Mouse (Mus musculus) layer of hippocampus, postnatal 14 days (tissue): ENCODE results near the gene H2-M3. TPM values are rescaled to one million over a fixed set of nuclear protein-coding genes. Genes with fewer than 3 reads are reported as not detected.
A peak's percentile ranks its signal among the peaks of the same experiment; 100 is the strongest.
"Not testable (repeated sequence)": the region's sequence is repeated elsewhere in the genome, so short reads cannot be mapped to it uniquely, and the experiment has no call there.

Experiments
- DNase-seq, 2 experiments: peaks; one replicate each; pipeline ENCODE4 v3.0.0; 2021 to 2022; ENCODE audit warnings: low spot score in 2 of 2, mixed read lengths in 1 of 2
- long read RNA-seq, 2 experiments: library from polyadenylated mRNA; stranded (forward); transcript quantifications; one replicate each; pipeline ENCODE4 v2.0.0; 2021
- total RNA-seq, 2 experiments: library from RNA; stranded (reverse); gene quantifications; 2 replicates each; pipeline ENCODE4 v1.2.3; 2021

Gene H2-M3
- 1 to 10 TPM; 2.2 to 2.5 TPM for total RNA-seq
- long read RNA-seq, experiment 1, partial matches to known transcripts = 0 of 3 reads
- long read RNA-seq, experiment 1, other reads (novel, unspliced or antisense) = 1 of 3 reads
- long read RNA-seq, experiment 2, partial matches to known transcripts = 0 of 3 reads
- long read RNA-seq, experiment 2, other reads (novel, unspliced or antisense) = 1 of 3 reads

GRCm38 (mm10) chr17:37270058-37270701 lies at the start of gene H2-M3:
Gene H2-M3 (plus strand): TSS chr17:37270220.
- peak; percentile 91 to 94 for DNase-seq

GRCm38 (mm10) chr17:37221879-37222278 lies 48.1 kb upstream of the H2-M3 start:
- no peak for DNase-seq

DNA sequence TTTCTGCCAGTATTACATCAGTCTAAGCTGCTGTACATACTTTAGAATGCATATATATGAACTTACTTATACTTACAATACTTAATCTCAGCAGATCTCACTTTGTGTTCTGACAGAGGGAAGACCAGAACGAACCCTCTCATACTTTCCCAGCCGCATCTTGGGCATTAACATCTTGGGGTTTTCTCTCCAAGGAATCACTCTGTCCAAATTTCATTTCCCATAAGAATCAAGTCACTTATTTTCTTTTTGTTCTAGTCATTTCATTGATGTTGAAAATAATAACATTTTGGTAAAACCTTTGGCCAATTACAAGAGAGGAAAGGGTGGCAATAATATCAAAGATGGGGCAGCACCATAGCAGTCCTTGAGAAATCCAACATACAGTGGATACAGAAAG lies 32.8 kb upstream of the H2-M3 start, which contains the start of gene Olfr97:
Gene Olfr97, minus strand, starts transcription at position 101 of the 400 bp plus-strand sequence.
- not testable (repeated sequence) for DNase-seq

DNA sequence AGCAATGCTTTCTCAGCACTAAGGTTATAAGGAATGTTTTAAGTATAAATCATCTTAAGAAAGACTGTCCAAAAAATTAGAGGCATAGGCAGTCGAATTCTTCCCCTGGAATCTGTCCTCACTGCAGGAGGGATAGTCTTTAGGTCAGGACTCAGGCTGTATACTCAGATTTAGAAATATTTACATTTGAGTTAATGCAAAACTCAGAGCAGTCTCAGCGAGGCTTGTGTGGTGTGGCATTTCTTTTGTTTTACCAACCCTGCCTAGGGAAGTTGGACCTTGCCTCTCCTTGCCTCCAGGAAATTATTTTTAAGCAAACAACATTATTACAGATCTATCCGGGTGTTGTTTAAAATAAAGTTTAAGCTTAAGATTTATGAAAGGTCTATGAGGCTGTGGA lies 27.8 kb upstream of the H2-M3 start:
- DNase-seq = no peak

DNA sequence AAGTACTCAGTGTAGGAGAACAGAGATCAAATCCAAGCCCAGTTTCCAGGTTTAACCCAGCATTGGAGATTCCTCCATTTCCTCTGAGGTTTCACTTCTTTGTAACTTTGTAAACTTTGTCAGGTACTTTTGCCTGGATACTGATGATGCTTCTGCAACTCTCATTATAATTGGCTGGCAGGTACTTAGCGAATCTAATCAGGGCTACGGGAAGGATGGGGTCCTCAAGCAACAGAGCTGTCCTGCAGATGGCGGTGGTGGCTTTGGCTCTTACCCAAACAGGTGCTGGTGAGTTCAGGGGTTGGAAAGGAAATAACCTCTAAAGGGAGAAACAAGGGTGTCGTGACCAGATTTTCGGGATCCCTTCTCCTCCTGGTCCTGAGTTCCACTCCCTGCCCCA lies 23.3 kb upstream of the H2-M3 start:
- DNase-seq = peak; percentile 31 to 57

DNA sequence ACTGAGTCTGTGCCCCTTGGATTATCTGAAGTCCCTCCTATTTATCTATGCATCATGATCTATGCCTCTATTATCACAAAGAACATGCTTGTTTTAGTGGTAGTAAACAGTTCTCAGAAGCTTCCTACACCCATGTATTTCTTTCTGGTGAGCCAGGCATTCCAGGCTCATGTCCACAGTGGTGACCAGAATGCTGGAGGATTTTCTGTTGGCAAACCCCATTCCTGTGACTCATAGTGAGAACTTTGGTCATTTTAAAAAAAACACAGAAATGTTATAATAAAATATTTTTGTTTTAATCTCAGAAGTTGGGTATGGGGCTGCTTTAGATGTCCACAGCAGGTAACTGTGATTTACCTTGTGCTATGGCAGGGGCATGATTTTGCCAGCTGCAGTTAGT lies 20.6 kb upstream of the H2-M3 start:
- DNase-seq = no peak

DNA sequence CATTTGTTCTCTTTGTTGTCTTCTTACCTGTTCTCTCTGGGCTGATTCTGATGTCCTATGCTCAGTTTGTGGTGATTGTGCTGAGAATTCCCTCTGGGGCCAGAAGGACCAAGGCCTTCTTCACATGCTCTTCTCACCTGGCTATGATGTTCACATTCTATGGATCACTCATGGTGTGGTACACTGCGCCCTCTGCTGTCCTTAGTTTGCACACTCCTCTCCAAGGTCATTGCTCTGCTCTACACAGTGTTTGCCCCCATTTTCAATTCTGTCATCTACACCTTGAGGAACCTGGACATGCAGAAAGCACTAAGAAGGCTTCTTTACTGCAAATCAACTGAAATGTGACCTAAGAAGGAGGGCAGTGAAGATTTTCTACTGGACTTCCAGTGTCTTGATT lies 19.5 kb upstream of the H2-M3 start:
- no peak for DNase-seq

DNA sequence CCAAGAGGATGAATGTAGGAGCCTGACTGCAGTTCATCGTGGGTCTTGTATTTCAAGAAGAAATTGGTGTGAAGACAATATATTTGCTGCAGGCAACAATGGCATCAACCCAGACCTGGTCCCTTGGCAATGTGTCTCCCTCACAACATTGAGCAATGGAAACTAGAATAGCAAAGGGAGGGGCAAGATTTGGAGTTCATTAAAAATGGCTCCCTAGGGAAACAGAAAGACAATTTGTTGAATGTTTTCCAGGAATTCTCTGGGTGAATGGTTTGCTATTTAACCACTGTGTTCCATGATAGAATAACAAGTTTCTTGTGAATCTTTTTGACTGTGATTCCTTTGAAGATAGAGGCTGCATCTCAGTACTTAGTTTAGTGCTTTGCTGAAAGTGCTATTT lies 6.4 kb upstream of the H2-M3 start, which contains the start of gene Olfr98:
Gene Olfr98, minus strand, starts transcription at position 124 of the 400 bp plus-strand sequence.
- DNase-seq = no peak

GRCm38 (mm10) chr17:37270702-37271092 lies 677 bp downstream of the H2-M3 start:
- no peak for DNase-seq

DNA sequence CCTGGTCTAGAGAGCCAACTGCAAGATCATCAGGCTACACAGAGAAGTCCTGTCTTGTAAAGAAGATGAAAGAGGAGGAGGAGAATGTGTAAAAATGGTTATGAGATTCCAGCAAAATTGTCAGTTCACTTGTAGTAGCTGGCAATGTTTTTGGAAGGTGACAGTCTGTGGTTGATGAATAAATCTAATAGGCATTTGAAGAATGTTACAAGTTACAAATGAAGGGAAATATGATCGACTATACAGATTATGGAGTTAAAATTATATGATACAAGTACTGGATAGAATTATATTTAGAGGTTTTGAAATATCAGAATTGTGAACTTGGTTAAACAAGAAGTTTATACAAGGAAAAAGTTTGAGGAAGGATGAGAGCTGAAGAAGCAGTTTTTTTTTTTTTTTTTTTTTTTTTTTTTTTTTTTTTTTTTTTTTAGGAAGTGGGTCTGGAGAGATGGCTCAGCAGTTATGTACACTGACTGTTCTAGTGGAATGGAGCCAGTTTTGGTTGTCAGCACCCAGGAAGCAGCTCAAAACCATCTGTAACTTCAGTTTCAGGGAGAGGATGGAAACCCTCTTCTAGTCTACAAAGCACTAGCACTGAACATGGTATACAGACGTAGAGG lies 5.7 kb downstream of the H2-M3 start:
- no peak for DNase-seq

DNA sequence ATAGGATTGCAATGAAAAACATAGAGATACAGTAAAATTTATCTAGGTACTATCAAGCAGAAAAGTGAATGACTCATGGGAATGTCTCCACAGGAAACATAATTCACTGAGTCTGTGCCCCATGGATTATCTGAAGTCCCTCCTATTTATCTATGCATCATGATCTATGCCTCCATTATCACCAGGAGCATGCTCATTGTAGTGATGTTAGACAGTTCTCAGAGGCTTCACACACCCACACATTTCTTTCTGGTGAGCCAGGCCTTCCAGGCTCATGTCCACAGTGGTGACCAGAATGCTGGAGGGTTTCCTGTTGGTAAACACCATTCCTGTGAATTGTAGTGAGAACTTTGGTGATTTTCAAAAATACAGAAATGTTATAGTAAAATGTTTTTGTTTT lies 6.6 kb downstream of the H2-M3 start:
- DNase-seq = no peak

DNA sequence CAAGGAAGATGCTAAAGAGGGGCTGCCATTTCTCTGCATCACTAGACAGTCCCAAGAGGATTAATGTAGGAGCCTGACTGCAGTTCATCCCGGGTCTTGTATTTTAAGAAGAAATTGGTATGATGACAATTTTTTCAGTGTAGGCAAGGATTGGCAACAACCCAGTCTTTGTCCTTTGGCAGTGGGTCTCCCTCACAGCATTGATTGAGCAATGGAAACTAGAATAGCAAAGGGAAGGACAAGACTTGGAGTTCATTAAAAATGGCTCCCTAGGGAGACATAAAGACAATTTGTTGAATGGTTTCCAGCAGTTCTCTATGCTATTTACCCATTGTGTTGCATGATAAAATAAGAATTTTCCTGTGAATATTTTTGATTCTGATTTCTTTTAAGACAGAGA lies 10.3 kb downstream of the H2-M3 start:
- DNase-seq = no peak

- DNase-seq = no peak
These were observed 13.3 kb downstream of the H2-M3 start, which contains the start of gene Olfr99 for GRCm38 (mm10) chr17:37283360-37283759. Gene Olfr99 (minus strand): TSS chr17:37283460.

DNA sequence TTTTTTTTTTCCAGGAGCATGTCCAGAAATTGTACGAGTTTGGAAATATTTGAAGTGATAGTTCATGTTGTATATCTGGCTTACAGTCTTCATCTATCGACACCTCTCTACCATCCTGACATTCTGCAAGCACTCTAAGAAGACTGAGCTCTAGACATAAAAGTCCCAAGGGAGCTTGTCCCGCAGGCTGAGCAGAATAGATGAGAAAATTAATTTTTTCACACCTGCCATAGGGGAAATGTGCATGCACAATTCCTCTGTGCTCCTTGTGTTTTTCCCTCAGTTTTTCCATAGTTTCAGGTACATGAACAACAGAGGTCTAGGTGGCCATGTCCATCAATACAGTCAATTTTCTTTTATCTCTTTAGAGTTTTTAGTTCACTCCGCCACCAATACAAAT lies 34.2 kb downstream of the H2-M3 start, which contains the start of gene Olfr101:
Gene Olfr101, minus strand, starts transcription at position 101 of the 400 bp plus-strand sequence.
- DNase-seq = no peak

GRCm38 (mm10) chr17:37308483-37308882 lies 38.5 kb downstream of the H2-M3 start:
- DNase-seq = no peak

- DNase-seq = no peak
These were observed 40.2 kb downstream of the H2-M3 start for GRCm38 (mm10) chr17:37310146-37310699.

DNA sequence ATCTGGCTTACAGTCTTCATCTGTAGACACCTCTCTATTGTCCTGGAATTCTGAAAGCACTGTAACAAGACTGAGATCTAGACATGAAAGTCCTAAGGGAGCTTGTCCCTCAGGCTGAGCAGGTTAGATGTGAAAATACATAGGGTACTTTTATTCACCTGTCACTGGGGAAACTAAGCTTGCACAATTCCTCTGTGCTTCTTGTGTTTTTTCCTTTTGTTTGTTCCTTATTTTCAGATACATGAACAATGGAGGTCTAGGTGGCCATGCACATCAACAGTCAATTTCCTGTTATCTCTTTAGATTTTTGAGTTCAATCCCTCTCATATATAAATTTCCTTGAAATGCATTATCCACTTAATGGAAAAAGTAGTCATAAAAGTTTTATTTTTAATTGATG lies 46.9 kb downstream of the H2-M3 start, which contains the start of gene Olfr102:
Gene Olfr102, minus strand, starts transcription at position 101 of the 400 bp plus-strand sequence.
- no peak for DNase-seq

Other genes starting within 250 kb of the H2-M3 start
- gene Mog, start 246.8 kb upstream of the H2-M3 start, total RNA-seq = 10 to 100 TPM; 56.9 to 66.4 TPM
- gene Gabbr1, start 224.3 kb upstream of the H2-M3 start, total RNA-seq = 100 to 1,000 TPM; 609 to 643 TPM
- gene Olfr90, start 181.7 kb upstream of the H2-M3 start, total RNA-seq = under 1 TPM in 1 of 2 experiments, not detected in 1; 0.12 TPM
- not detected for gene Olfr91, start 171.9 kb upstream of the H2-M3 start, total RNA-seq
- gene Olfr92, start 150.1 kb upstream of the H2-M3 start, total RNA-seq = not detected
- not detected for gene Olfr93, start 108.7 kb upstream of the H2-M3 start, total RNA-seq
- gene Ubd, start 76.3 kb upstream of the H2-M3 start, total RNA-seq = not detected
- gene Olfr94, start 69.2 kb upstream of the H2-M3 start, total RNA-seq = not detected
- not detected for gene Olfr95, start 57.1 kb upstream of the H2-M3 start, total RNA-seq
- gene Olfr96, start 50.1 kb upstream of the H2-M3 start, total RNA-seq = not detected
- gene Olfr97, start 32.9 kb upstream of the H2-M3 start, total RNA-seq = not detected
- gene Olfr98, start 6.5 kb upstream of the H2-M3 start, total RNA-seq = not detected
- not detected for gene Olfr99, start 13.2 kb downstream of the H2-M3 start, total RNA-seq
- not detected for gene Olfr101, start 34.1 kb downstream of the H2-M3 start, total RNA-seq
- gene Olfr102, start 46.8 kb downstream of the H2-M3 start, total RNA-seq = not detected
- gene Olfr103, start 69.5 kb downstream of the H2-M3 start, total RNA-seq = not detected
- gene Olfr104-ps, start 89.4 kb downstream of the H2-M3 start, total RNA-seq = not detected
- not detected for gene Olfr105-ps, start 108.8 kb downstream of the H2-M3 start, total RNA-seq
- not detected for gene Olfr106-ps, start 120.2 kb downstream of the H2-M3 start, total RNA-seq
- gene Olfr107, start 129.0 kb downstream of the H2-M3 start, total RNA-seq = under 1 TPM in 1 of 2 experiments, not detected in 1; 0.10 TPM
- not detected for gene Olfr108, start 175.3 kb downstream of the H2-M3 start, total RNA-seq
- not detected for gene Olfr109, start 188.7 kb downstream of the H2-M3 start, total RNA-seq
- not detected for gene H2-M2, start 213.3 kb downstream of the H2-M3 start, total RNA-seq
- gene Olfr110, start 222.2 kb downstream of the H2-M3 start, total RNA-seq = not detected
- not detected for gene Olfr111, start 237.8 kb downstream of the H2-M3 start, total RNA-seq